8 mouse cellular contexts compared by ENCODE assay signal in genomic region chr19:28743176-28743793, GRCm38 (mm10).
A peak's percentile ranks its signal among the peaks of the same experiment; 100 is the strongest.
DNase-seq lines count a peak whose midpoint lies in the region.

No protein-coding gene starts in this region.

- peak; percentile 28 to 39 for DNase-seq in left cerebral cortex, postnatal 14 days (ENCODE audit: low spot score in 2 of 2)
- DNase-seq in left cerebral cortex, postnatal 36 days (ENCODE audit: low spot score in 2 of 2), result no peak
- DNase-seq in adrenal gland, postnatal 25 days, result peak; percentile 73
- peak; percentile 48 to 69 for DNase-seq in heart, postnatal 14 days
- DNase-seq in lung, postnatal 25 days (ENCODE audit: low spot score), result peak; percentile 68
- DNase-seq in thymus, postnatal 0 days (ENCODE audit: low spot score), result no peak
- no peak for DNase-seq in thymus, postnatal 14 days
- DNase-seq in right cerebral cortex, postnatal 25 days, result no peak

- intact Hi-C loops in left cerebral cortex, postnatal 14 days (cut with DNase I), result no loop called here
- intact Hi-C loops in left cerebral cortex, postnatal 36 days (cut with DNase I), result no loop called here
- intact Hi-C loops in heart, postnatal 14 days (cut with DNase I), result no loop called here

Comparison
In these comparisons a context has a peak if more than half of its experiments do, and no peak if none do; other contexts are left out.
1. DNase-seq: peak in left cerebral cortex, postnatal 14 days (2 of 2), adrenal gland, postnatal 25 days (single experiment), heart, postnatal 14 days (2 of 2) and lung, postnatal 25 days (single experiment); none in left cerebral cortex, postnatal 36 days (0 of 2), thymus, postnatal 0 days (single experiment), thymus, postnatal 14 days (single experiment) and right cerebral cortex, postnatal 25 days (single experiment).